Comparison of ENCODE assay signal across 8 mouse cellular contexts in the genomic region with DNA sequence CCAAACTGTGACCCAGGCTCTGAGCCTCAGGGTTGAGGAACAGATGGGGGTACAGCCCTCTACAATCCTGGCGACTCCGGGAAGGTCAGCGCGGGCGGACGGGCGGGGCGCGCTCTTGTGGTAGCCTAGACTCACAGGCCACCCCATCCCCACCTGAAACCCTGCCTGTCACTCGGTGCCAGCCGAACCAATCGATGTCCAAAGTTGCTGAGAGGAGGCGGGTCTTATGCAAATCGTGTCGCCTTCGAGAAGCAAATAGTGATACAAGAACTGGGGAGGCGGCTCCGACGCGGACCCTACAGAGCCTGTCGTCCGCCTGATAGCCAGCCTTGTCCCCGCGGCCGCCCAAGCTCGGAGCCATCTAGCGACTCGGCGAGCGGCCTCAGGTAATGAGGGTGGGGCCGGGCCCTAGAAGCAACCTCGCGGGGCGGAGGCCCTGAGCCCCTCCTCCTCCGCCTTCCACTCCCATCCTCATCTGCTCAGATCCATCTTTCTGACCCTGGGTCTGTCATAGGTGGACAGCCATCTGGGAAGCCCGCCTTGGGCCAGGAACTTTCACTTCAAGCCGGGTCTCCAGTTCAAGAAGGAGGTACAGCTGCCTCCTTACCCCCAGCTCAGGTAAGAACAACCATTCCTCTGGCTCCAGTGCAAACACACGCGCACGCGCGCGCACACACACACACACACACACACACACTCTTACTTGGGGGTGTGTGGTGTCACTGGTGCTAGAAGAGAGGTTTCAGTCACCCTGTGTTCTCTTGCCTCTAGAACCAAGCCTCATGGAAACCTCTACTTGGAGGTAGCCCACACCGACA. TPM values are rescaled to one million over a fixed set of nuclear protein-coding genes. Genes with fewer than 3 reads are reported as not detected.
DNase-seq lines count a peak whose midpoint lies in the region; ATAC-seq and TF ChIP-seq lines count a peak whose summit lies in the region.

No protein-coding gene starts in this region.

- ATAC-seq in hindbrain, postnatal 0 days = peak; percentile 94

- H3K4me1 ChIP-seq in hindbrain, postnatal 0 days (ENCODE audit: insufficient read depth, low read length) = 0 out of 2 replicates have a peak, but pooled peaks cover 4% of the 10 kb centered on the region

- no peaks in the 10 kb centered on the region for H3K9me3 ChIP-seq in hindbrain, postnatal 0 days (ENCODE audit: low read length)

- H3K4me2 ChIP-seq in hindbrain, postnatal 0 days (ENCODE audit: low read depth, low read length) = peak overlapping the region; percentile 76

- DNase-seq in T-cell, adult 2 months (ENCODE audit: low spot score) = peak; percentile 62
- DNase-seq in cerebellum, postnatal 4 days (ENCODE audit: low spot score in 2 of 2) = peak; percentile 66 to 76
- peak; percentile 20 to 48 for DNase-seq in gastrocnemius, adult 8-10 months (ENCODE audit: low spot score in 2 of 2)
- DNase-seq in hindbrain, postnatal 0 days (ENCODE audit: low spot score) = peak; percentile 91
- DNase-seq in left cerebral cortex, adult 11 months (ENCODE audit: low spot score) = peak; percentile 87
- peak; percentile 58 for DNase-seq in lung, postnatal 14 days
- peak; percentile 76 for DNase-seq in ovary, postnatal 36 days (ENCODE audit: low spot score)
- DNase-seq in thymus, postnatal 10 days (ENCODE audit: low spot score in 2 of 2) = peak; percentile 14 to 28

- H3K27ac ChIP-seq in hindbrain, postnatal 0 days = peak overlapping the region; percentile 76

- H3K27me3 ChIP-seq in hindbrain, postnatal 0 days (ENCODE audit: insufficient read depth, low read length) = no peaks in the 10 kb centered on the region

- WGBS in hindbrain, postnatal 0 days = 10% methylated on average over 44 of the region's 44 CpGs

- H3K36me3 ChIP-seq in hindbrain, postnatal 0 days (ENCODE audit: insufficient read depth, low read length) = no peaks in the 10 kb centered on the region

- H3K9ac ChIP-seq in hindbrain, postnatal 0 days (replicated peaks; ENCODE audit: low read length) = peak overlapping the region; percentile 66

- no peak; the same call in 1 of the 2 replicates for TF ChIP-seq CTCF in hindbrain, postnatal 0 days (IDR thresholded peaks at IDR 0.05; ENCODE audit: low read depth)

- H3K4me3 ChIP-seq in hindbrain, postnatal 0 days (ENCODE audit: low read length) = peak overlapping the region; percentile 52

RNA-seq across cellular contexts. Expression of gene Hpcal4, which starts 0.4 kb away (rescaled TPM):
- total RNA-seq in gastrocnemius, adult 8-10 months (2022) = under 1 TPM in 1 of 4 experiments, not detected in 3; 0.36 TPM
- total RNA-seq in hindbrain, postnatal 0 days (2014; rRNA removed) = 32.1 and 46.3 TPM in 2 replicates
- 37.2 and 43.8 TPM in 2 replicates for polyA plus RNA-seq in hindbrain, postnatal 0 days (2015; fragmentation: Nextera tagmentation; extraction: Ambion mirVana)

RNA-seq across cellular contexts. Expression of gene Nt5c1a, which starts 17.9 kb away (rescaled TPM):
- total RNA-seq in gastrocnemius, adult 8-10 months (2022) = 10 to 100 TPM; 41.9 to 58.6 (median 47.2) TPM
- total RNA-seq in hindbrain, postnatal 0 days (2014; rRNA removed) = 0.79 and 2.1 TPM in 2 replicates
- 0.39 and 0.53 TPM in 2 replicates for polyA plus RNA-seq in hindbrain, postnatal 0 days (2015; fragmentation: Nextera tagmentation; extraction: Ambion mirVana)

RNA-seq across cellular contexts. Expression of gene Ppie, which starts 43.7 kb away (rescaled TPM):
- 10 to 100 TPM; 18.7 to 23.7 (median 19.9) TPM for total RNA-seq in gastrocnemius, adult 8-10 months (2022)
- total RNA-seq in hindbrain, postnatal 0 days (2014; rRNA removed) = 22.0 and 39.5 TPM in 2 replicates
- 44.4 and 49.7 TPM in 2 replicates for polyA plus RNA-seq in hindbrain, postnatal 0 days (2015; fragmentation: Nextera tagmentation; extraction: Ambion mirVana)

RNA-seq across cellular contexts. Expression of gene Heyl, which starts 49.9 kb away (rescaled TPM):
- total RNA-seq in gastrocnemius, adult 8-10 months (2022) = 1 to 10 TPM; 2.9 to 4.7 (median 3.2) TPM
- 5.1 and 6.5 TPM in 2 replicates for total RNA-seq in hindbrain, postnatal 0 days (2014; rRNA removed)
- 3.5 TPM in 2 replicates for polyA plus RNA-seq in hindbrain, postnatal 0 days (2015; fragmentation: Nextera tagmentation; extraction: Ambion mirVana)

Comparison
In these comparisons a context has a peak if more than half of its experiments do, and no peak if none do; other contexts are left out.
1. Peak in every context shown above with its lines: DNase-seq, ATAC-seq, H3K4me3 ChIP-seq and H3K27ac ChIP-seq.
2. DNase-seq: peak in every context shown above with its lines; median percentile 91 in hindbrain, postnatal 0 days; 87 in left cerebral cortex, adult 11 months; 76 in ovary, postnatal 36 days; 71 in cerebellum, postnatal 4 days; 62 in T-cell, adult 2 months; 58 in lung, postnatal 14 days; 34 in gastrocnemius, adult 8-10 months; 21 in thymus, postnatal 10 days.
3. RNA of gene Hpcal4, which starts 0.4 kb away (total RNA-seq): 32.1 to 46.3 TPM in hindbrain, postnatal 0 days; 0.36 TPM in gastrocnemius, adult 8-10 months; every median in the first group is over 10 times any median in the second.
4. RNA of gene Nt5c1a, which starts 17.9 kb away (total RNA-seq): 41.9 to 58.6 TPM in gastrocnemius, adult 8-10 months; 0.79 to 2.1 TPM in hindbrain, postnatal 0 days; every median in the first group is over 10 times any median in the second.